Mouse (Mus musculus): Measurements from ENCODE around the gene Rgs8.

- no peak for TF ChIP-seq CTCF (IDR thresholded peaks at IDR 0.05; ENCODE audit: low read depth)
- TF ChIP-seq EP300 (IDR thresholded peaks at IDR 0.05; ENCODE audit: low read depth): no peak
Measured at GRCm38 (mm10) chr1:153632686-153633085, 20.1 kb upstream of the Rgs8 start.

All from liver, embryonic 14.5 days (tissue).